Mouse (Mus musculus) frontal cortex, postnatal 25 days (tissue): Measurements from ENCODE around the gene Mrtfb.

Experiments
- DNase-seq, 2 experiments: peaks; one replicate each; pipeline ENCODE4 v3.0.0; 2022; ENCODE audit warnings: low spot score in 2 of 2

The Mrtfb gene

DNA sequence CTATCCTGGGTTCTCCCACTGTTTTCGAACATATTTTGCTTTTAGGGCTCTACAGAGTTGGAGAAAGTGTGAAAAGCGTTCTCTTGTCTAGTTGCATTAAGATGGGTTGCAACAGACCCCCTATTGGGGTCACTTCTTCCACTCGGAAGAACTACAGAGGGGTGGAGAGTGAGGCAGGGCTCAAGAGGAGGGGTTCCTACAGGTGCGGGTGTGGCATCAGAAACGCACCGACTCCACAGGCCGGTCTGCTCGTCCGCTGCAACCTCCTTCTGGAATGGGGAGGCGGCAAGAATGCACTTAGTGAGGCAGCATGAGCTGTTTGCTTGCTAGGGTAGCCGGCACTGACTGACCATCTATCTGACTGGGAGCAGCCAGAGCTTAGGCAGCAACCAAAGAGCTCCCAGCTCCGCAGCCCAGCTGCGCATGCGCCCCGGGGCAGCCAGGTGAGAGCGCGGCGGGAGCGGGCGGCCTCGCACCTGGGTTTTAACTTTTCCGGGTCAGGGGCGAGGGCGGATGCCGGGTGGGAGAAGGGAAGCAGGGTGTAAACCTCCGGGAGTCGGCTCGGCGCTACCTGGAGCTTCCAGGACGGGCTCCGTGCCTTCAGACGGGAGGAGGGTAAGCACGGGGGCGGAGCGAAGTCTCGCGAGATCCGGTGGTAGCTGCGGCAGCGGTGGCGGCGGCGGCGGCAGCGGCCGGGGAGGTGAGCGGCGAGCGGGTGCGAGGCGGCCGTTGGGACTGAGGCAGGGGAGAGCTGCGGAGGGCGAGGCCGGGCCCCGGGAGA lies at the start of gene Mrtfb:
TSS of gene Mrtfb (plus strand) at position 627 of the 781 bp plus-strand sequence.
- peak; percentile 81 to 84 for DNase-seq

DNA sequence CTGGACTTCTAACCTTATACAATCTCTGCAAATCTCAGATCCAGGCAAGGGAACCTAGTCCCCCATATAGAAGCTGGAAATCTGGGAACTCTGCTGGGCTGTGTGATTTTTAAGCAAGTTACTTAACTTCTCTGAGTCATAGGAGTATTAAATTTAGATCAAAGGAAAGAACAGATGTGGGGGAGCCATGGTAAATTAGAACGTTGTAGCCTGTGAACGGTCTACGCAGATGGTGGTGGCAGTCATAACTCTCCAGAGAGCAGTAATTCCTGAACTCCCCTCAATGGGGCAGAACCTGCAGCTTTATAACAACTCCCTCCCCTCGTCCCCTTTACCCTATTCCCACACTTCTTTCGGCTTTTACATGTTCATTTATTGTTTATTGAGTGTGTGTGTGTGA lies 48.6 kb upstream of the Mrtfb start:
- DNase-seq, result no peak

DNA sequence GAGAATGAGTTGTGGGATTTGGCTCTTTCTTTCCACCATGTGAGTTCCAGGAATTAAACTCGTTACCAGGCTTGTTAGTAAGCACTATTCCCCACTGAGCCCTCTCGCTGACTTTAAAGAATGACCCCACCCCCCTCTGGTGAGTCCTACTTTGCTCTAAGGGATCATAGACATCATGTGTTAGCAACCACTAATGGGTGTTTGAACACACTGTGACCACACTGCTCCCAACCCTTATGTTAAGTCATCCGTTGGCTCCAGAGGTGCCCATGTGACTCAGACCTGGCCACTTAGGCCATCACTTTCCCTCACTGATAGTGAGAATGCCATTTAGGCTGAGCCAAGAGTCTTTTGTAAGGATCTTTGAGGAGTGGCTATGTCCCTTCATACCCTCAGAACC lies 48.2 kb upstream of the Mrtfb start:
- no peak for DNase-seq

DNA sequence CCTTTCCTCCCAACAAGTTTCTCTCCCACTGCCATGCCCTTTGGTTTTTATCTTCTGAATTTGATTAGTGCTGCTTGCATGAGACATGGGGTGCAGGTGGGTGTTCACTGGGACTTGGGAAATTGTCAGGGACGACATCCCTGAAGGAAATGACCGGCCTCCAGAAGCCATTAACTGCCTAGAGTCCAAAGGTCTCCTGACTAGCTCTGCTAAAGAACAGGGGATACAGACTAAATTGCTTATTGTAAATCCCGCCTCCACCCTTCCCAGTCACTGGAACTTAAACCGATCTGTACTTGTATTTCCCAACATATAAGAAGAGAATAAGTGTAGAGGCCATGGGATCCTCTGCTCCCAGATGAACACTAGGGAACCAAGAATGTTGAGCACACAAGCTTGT lies 43.5 kb upstream of the Mrtfb start:
- no peak for DNase-seq

DNA sequence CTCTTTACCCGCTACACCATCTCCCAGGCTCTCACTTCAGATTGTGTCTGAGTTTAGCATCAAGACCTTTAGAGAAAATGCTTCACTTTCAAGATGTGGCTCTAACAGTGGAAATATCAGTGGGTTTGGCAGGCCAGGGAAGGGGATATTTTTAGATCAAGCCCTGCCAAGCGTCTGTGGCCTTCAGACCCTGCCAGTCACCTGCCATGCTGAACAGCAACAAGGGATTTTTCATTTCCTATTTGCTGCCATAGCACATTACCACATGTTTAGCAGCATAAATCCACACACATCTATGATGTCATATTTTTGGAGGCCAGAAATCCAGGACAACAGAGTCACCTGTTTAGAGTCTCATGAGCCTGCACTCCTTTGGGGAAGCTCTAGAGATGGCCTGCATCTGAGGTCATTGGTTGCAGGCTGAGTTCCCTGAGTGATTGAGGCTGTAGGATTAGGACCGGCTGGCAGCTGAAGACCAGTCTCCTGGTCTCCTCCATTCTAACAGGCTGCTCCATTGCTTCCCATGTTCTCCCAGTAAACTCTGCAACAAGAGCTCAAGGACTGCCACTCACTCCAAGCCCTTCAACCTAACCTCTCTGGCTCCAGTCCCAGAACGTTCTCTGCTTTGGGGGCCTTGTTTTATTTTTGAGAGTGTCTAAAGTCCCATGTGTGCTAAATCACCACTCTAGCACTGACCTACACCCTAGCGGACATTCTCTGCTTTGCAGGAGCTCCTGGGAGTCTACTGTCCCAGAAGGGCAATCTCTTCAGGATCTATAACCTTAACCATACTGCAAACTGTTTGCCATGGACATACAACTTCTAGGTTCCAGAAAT lies 39.9 kb upstream of the Mrtfb start:
- DNase-seq, result no peak

DNA sequence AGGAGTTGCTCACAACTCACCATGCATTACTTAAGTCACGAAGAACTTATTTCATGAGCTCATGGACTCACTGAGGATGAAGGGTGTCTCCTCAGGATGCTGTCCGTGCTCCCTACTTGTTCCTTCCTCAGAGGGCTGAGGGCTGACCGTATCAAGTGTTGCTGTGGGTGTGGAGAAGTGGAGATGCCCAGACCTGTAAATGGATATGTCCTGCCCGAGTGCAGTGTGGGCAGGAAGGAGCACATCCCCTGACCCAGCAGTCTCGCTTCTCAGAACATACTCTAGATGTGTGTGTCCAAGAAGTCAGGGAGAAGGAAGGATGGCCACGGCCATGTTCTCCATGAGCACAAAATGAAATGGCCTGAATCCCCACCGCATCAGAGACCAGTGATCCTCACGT lies 38.3 kb upstream of the Mrtfb start:
- no peak for DNase-seq

DNA sequence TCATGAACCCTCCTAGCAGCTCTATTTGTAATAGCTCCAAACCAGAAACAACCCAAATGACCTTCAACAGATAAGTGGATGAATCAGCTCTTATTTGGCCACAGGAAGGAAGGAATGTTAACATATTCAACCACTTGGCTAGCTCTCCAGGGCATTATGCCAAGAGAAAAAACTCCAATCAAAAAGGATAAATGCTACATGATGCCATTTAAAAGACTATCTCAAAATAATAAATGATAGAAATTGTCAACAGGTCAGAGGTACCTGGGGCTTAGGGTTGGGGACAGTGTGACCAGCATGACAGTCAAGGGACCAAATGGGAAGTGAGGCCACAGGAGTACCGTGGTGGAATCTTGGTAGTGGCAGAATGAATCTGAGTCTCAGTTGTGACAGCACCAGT lies 34.8 kb upstream of the Mrtfb start:
- DNase-seq, result no peak

DNA sequence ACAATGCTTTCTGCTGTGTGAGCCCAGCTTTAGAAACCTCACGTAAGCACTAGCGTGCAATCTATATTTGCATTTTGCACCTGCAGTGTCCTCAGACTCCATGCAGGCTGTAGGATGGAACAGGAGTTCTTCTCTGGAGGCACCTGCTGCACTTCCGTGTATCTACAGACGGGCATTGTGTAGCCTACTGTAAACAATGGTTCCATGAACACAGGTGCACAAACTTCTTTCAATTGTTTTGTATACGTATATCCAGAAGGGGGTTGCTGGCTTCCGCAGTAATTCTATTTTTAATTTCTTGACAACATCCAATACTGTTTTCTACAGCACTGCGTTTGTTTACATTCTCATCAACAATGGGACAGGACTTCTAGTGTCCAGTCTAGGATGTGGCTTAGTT lies 24.2 kb upstream of the Mrtfb start:
- DNase-seq, result no peak

DNA sequence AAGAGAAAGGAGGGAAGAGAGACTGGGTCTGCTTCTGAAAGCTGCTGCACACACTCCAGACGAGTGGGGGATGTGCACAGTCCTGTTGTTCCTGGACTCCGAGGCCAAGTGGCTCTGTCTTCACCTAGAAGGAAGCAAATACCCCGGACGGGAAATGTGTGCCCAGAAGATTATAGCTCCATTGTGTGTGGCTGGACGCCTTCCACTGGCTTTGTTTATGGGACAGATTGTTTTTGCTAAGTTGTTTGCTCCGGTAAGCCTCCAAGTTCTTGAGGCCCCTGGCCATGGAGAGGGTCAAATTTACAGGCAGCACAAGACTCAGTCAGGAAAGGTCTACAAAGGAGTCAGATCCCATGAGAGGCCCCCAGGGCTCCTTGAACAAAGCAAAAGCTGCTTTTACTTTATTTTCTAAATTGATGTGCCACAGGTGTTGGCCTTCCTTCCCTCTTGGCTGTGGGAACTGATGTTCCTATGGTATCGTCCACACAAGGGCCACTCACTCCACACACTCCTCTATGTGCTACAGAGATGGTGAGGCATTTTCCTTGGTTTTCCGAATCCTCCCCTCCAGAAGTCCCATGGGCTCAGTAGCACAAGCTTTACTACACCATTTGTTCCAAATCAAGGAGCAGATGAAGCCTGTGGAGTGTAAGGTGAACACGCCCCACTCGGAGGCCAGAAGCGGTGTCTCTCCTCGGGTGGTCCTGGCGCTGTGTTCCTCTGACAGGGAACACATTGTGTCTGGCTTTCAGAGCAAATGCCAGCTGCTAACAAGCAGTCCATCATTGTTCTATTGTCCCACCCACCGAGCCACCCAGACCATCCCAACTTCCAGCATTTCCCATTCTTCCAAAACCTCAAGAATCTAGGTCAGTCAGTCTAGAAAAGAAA lies 23.1 kb upstream of the Mrtfb start:
- no peak for DNase-seq

DNA sequence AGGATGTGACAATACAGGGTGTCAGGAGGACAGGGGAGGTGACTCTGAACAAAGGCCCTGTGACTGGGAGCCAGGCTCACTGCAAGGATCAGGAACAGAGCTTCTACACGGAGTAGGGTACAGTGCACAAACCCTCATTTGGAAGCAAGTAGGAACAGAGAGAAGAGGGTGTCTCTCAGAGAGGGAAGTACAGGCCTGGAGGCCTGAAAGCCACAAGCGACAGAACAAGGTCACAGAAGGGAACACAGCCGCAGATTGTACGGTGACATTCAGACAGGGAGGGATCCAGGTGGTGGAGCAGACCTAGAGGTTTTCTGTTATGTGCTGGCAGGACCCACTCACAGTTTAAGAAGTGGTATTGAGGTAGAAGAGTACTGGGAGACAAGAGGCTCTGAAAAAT lies 17.2 kb upstream of the Mrtfb start:
- no peak for DNase-seq

DNA sequence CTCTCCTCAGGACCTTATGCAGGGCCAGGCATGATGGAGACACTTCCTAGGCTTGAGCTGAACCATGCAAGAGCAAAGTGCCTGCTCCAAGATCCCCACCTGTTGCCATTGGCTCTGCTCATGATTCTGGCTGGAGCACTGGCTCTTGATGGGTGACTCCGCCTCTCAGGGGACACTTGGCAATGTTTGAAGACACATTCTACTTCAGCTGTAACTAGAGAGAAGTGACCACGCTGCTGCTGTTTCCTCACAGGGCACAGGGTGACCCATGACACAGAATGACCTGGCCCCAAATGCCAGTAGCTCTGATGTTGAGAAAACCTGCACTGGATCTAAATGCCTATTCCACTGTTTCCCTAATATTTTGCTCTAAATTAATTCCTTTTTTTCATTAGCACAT lies 16.7 kb upstream of the Mrtfb start:
- no peak for DNase-seq

DNA sequence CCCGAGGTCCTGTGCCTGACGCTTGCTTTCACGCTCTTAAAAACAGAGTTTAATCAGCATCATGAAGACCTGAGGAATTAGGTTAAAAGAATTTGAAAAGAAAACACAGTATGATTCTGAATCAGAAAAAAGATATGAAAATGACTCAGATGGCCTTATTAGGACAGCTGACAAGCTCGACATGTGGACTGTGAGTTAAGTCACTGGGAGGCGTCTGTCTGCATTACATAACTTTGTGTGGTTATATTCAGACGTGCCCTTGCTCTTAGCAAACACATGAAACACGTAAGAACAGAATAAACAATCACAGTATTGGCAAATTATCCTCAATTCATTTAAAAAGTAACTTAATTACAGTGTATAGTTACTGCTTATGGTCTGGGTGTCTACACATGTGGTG lies 16.0 kb upstream of the Mrtfb start:
- no peak for DNase-seq

DNA sequence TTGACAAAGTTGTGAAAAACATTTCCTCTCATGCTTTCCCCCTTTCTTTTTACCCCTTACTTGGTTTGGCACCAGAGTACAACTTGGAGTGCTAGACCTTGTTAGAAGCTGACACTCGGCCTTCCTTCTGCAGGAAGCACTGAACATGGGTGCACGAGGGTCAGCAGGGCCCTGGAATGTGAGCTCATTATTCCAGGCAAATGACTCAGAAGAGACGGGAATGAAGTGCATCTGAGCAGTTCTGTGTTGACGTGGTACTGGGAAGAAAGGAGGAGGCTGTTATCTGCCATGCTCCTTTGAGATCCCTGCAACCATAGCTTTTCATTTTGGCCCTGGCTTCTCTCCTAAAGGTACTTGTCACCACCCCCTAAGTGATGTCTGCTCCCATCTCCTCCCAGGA lies 10.6 kb upstream of the Mrtfb start:
- no peak for DNase-seq

DNA sequence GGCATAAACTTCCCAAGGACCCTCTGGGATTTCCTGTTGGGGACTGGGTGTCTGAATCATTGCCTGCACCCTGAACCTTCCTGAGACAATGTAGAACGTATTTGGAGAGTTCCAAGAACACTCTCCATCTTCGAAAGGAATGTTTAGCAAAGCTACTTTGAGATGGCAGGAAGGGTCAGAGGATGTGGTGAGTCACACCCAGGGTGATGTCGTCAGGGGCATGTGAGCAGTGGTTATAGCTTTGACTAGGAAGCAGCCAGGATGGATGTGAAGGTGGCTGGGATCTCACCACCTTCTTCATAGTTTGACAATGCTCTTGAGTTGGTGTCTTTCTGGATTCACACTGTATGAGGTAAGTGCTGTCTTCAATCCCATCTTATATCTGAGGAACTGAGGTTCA lies 9.4 kb upstream of the Mrtfb start:
- no peak for DNase-seq

DNA sequence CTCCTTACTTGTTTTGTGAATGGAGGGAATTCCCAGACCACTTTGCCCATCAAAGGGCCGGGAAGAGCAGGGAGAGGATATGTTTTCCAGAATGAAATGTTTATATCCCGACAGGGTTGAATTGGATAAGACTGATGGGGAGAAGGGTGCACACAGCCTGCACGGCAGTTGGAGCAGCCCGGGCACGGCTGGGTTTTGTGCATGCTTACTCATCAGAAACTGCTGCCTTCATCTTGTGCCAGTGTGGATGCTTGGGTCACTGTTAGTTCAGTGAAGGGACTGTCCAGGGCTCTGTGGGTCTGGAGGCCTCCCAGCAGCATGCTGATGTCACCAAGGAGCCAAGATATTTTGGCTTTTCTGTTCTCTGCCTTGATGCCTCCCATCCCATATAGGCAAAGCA lies 6.2 kb upstream of the Mrtfb start:
- no peak for DNase-seq

DNA sequence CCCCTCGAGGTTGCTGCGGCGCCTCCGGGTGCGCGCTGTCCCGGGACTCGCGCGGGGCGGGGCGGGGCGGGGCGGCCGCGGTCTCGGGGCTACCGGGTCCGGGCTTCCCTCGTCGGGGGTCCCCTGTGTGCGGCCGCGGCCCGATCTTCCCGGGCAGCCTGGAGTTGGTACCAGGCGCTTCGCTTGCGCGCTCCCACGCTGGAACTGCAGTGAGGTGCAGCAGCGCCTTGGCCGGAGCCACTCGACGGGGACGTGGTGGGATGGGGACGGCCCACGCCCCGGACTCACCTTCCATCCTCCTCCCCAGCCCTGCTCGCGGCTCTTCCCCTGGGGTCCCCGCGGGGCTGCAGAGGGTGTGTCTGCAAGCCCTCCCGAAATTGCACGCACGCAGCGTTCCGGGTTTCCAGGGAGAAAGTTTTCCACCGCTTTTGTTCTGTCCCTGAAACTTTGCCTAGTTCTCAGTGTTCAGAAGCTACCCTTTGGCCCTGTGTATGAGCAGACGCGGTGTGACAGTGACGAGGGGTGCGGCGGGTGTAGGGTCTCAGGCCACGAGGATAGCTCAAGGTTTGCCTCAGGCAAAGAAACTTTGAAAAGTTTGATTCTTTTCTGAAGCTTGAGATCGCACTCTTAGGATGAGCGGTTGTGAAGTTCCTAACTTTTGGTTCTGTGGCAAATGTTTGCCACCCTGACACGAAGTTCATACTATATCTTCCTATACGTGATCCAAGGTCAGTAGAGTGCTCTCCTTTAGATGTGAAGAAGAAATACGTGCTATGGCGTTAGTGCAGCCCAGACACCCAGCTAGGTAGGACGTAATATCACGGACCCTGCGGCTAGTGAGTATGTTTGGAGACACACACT lies 616 bp downstream of the Mrtfb start:
- no peak for DNase-seq

DNA sequence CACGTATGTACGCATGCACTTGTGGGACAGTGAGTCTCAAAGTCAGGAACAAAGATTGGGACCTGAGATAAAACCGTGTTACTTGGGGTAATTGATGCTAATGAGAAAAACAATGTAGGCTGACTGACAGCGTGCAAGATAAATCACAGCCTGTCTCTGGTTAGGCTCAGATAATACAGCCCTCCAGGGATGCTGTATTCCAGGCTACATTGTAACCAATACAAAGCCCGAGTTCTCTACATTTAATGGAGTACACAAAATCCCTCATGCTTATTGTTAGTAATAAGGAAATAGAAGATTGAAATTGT lies 1.2 kb downstream of the Mrtfb start:
- no peak for DNase-seq

DNA sequence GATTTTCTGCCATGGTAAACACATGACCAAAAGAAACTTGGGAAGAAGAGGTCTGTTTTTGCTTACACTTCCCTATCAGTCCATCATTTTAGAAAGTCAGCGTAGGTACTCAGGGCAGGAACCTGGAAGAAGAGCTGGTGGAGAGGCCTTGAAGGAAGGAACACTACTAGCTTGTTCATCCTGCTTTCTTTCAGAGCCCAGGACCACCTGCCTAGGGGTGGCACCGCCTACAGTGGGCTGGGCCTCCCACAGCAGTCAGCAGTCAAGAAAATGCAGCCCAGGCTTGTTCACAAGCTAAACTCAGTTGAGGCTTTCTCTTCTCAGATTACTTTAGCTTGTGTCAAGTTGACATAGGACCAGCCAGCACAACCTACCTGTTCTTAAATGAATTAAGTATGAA lies 2.7 kb downstream of the Mrtfb start:
- no peak for DNase-seq

DNA sequence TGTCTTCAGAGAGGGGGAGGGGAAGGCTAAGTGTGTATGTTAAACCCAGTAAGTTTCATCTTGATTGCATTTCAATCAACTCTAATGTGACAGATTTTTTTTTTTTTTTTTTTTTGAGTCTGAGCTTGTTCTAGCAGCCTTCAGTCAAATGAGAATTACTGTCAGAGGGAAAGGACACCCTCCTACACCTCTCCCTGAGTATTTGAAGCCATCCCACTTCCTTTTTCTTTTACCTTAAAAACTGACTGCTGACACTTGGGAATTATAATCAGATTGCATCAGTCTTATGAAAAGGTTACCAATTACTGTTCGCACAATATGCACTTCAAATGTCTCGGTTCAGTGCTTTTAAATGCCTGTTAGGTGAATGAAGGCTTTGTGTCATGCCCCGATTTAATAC lies 10.0 kb downstream of the Mrtfb start:
- DNase-seq, result no peak

DNA sequence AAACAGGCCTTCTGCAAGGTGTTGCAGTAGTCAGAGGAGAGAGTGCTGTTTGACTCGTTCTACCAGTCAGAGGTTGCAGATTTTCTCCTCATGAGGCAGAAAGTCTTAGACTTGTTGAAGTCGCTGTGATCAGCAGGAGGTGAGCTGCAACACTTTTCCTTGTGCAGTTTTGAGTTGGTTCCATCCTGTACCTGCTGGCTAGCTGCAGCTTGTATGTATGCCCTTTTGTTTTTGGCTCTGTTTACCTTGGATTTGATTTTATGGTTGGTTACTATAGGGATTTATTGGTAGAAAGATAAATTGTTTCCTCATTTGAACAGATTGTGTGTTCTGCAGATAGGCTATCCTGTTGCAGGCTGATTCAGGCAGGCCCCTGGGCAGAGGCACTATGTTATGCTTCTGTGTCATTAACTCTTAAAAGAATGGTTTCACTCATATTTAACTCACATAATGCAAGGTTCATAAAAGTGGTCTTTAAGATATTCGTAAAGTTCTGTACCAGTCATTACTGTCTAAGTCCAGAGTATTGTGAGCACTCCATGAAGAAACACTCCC lies 11.1 kb downstream of the Mrtfb start:
- DNase-seq, result no peak

DNA sequence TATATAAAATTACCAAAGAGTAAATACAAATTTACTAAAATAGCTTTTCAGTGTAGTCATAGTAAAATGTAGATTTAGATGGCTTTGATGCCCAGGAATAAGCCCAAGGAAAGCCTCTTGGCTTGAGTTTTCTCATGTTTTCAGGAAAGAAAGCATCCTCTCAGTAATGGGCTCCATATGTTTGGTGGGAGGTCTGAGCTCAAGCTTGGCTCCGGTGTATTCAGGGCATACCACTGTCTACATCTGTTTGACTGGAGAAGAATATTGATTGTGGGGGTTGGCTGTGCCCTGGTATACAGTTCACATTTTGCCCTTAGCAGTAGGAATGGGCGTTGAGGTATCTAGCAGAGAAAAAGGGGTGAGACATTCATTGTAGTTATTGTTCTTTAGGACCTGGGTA lies 13.1 kb downstream of the Mrtfb start:
- DNase-seq, result no peak
